Mouse (Mus musculus): ENCODE measurements around the gene Vmn1r46. TPM values are rescaled to one million over a fixed set of nuclear protein-coding genes. Genes with fewer than 3 reads are reported as not detected.

The Vmn1r46 gene
- polyA plus RNA-seq (2012; rRNA removed), result not detected in 2 replicates

GRCm38 (mm10) chr6:89969013-89969412, at the start of gene Vmn1r46:
Vmn1r46 (plus strand) TSS chr6:89969313.

GRCm38 (mm10) chr6:89940498-89940897, 28.6 kb upstream of the Vmn1r46 start, which contains the start of gene Vmn1r45:
Vmn1r45 (minus strand) TSS chr6:89940598.

GRCm38 (mm10) chr6:90015847-90016246, 46.7 kb downstream of the Vmn1r46 start, which contains the start of gene Vmn1r47:
Vmn1r47 (plus strand) TSS chr6:90016147.

Other genes starting within 250 kb of the Vmn1r46 start
- not detected in 2 replicates for gene Vmn1r41, start 228.5 kb upstream of the Vmn1r46 start, polyA plus RNA-seq (2012; rRNA removed)
- not detected in 2 replicates for gene Vmn1r42, start 92.9 kb upstream of the Vmn1r46 start, polyA plus RNA-seq (2012; rRNA removed)
- not detected in 2 replicates for gene Vmn1r43, start 92.9 kb upstream of the Vmn1r46 start, polyA plus RNA-seq (2012; rRNA removed)
- not detected in 2 replicates for gene Vmn1r44, start 85.7 kb upstream of the Vmn1r46 start, polyA plus RNA-seq (2012; rRNA removed)
- gene Vmn1r45, start 28.7 kb upstream of the Vmn1r46 start, polyA plus RNA-seq (2012; rRNA removed), result not detected in 2 replicates
- not detected in 2 replicates for gene Vmn1r47, start 46.8 kb downstream of the Vmn1r46 start, polyA plus RNA-seq (2012; rRNA removed)
- gene Vmn1r48, start 67.5 kb downstream of the Vmn1r46 start, polyA plus RNA-seq (2012; rRNA removed), result not detected in 2 replicates
- gene Vmn1r49, start 109.2 kb downstream of the Vmn1r46 start, polyA plus RNA-seq (2012; rRNA removed), result not detected in 2 replicates
- gene Vmn1r50, start 132.1 kb downstream of the Vmn1r46 start, polyA plus RNA-seq (2012; rRNA removed), result not detected in 2 replicates
- not detected in 2 replicates for gene Vmn1r51, start 153.3 kb downstream of the Vmn1r46 start, polyA plus RNA-seq (2012; rRNA removed)
- gene Vmn1r52, start 205.5 kb downstream of the Vmn1r46 start, polyA plus RNA-seq (2012; rRNA removed), result not detected in 2 replicates
- gene V1ra8, start 233.5 kb downstream of the Vmn1r46 start, polyA plus RNA-seq (2012; rRNA removed), result not detected in 2 replicates

Data from central nervous system, embryonic 18 days (tissue).